Mouse (Mus musculus): Measurements from ENCODE around the gene Pccb.

Pccb gene

DNA sequence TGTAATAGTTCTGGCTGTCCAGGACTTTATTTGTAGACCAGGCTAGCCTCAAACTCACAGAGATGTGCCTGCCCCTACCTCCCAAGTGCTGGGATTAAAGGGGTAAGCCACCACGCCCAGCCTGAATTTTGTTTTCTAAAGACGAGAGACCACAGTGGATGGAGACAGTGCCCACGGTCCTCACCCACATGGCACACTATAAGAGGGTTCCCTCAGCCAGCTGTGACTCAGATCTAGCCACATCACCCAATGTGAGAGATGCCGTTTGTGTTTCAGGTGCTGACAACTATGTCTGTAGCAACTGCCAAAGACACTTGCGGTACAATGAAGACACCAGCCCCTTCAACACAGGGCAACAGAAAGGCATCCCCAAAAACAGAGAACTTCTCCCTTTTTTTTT, 47.7 kb downstream of the Pccb start:
- DNase-seq (ENCODE audit: low read depth): no peak

DNA sequence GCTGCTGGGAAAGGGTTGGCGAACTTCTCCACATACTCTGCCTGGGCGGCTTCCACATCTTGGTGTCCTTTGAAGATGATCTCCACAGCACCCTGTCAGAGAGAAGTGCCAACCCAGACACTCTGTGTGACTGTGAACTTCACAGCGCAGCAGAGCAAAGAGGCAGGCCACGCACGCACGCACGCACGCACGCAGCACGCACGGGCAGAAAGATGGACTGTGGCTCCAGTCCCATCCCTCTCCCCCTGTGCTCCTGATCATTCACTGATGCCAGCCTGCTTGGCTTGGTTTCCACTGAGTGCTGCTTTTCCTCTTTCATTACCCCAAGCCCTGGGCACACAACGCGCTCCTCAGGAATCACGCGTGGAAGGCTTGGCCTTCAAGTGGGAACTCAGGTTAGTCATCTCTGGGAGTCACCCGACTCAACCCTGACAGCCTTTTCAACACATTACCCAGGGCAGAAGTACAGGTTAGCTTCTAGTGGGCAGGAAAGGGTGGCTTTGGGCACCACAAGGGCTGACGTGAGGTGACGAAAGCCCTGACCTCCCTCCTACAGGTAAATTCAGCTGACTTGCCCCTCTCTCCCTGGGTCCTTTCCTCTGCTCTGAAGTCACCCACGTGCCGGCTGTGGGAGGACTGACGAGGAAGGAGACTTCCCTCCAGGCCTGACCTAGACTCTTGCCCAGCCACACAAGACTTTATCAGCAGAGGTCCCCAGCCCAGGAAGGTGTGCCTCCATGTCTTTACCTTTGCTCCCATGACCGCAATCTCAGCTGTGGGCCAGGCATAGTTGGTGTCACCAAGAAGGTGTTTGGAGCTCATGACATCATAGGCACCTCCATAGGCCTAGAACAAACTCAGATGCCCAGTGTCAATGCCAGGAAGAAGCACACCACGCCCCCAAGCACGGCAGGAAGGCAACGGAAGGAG, 50.1 kb downstream of the Pccb start:
- no peak for DNase-seq (ENCODE audit: low read depth)

DNA sequence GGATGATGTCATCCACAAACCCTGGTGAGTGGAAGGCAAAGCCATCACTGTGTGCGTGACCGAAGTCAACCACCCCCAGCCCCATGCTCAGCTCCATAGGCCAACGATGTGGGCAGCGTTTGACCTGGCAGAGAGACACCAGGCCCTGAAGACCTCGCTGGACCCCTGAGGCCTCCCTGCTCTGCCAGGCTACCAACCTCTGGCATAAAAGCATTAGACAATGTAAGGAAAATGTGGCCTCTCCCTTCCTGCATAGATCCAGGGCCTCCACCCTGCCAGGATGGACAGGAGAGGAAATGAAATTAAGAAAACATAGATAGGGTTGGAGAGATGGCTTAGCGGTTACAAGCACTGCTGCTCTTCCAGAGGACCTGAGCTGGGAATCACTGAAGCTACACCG, 51.9 kb downstream of the Pccb start:
- no peak for DNase-seq (ENCODE audit: low read depth)

DNA sequence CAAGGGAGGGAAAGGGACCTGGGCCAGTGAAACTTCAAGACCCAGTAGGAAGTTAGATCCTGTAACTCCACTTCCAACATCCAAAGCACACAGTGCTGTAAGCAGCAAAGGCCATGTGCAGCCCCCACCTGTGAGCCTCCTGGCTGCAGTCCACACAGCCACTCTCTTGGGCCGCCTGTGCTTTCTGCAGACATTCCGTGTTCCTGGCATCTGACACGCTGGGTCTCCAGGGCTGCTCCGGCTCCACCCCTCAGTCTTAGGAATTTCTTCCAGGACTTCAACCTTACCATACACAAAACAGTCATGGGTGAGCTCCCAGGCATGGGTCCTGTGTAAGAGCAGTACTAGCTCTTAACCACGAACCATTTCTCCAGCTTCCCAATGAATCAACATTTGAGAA, 55.4 kb downstream of the Pccb start:
- DNase-seq (ENCODE audit: low read depth): no peak

DNA sequence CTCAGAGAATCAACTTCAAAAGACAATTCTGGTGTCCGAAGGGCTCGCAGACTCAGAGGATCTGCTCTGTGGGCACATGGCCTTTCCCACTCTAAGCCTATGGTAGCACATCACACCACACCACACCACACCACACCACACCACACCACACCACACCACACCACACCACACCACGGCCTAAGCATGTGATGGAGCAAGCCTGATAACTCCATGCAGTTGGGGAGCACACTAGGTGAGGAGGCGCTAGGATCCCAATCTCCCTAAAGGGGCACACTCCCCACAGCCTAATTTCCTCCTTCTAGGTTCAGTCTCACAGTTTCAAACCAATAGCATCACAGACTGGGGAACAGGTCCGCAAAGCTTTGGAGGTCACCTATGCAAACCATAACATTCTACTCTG, 56.0 kb downstream of the Pccb start:
- no peak for DNase-seq (ENCODE audit: low read depth)

DNA sequence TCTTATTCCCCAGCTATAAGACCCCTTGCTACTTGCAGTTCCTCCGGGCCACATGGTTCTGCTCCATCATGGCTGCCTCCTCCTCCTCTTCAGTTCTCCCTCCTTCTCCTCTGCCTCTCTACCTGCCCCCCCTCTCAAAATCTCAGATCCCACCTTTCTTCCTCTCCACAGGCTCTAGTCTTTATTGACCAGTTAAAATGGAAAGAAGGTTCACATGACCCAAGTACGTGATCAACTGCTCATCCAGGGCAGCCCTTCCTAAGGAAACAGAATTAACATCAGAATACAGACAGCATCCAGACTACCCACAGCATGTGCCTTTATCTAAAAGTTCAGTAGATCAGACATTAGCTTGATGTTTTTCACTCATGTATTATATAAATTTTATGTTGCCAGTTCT, 65.2 kb downstream of the Pccb start:
- no peak for DNase-seq (ENCODE audit: low read depth)

DNA sequence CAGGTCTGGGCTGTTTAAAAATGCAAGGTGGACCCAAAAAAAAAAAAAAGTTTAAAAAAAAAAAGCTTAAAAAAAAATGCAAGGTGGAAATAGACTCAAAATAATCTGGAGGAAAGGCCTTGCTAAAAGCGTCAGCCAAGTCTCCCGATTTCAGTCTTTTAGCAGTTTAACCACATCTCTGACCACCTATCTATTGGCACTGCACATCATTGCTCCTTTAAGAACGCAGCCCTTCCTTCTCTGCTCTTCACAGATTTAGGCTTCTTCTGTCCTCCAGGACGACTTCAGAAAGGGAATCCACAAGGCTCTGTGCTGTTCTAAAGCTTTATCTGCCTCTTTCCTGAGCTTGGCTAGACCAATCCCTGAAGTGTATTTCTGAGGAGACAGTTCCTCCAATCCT, 70.6 kb downstream of the Pccb start:
- DNase-seq (ENCODE audit: low read depth): no peak

DNA sequence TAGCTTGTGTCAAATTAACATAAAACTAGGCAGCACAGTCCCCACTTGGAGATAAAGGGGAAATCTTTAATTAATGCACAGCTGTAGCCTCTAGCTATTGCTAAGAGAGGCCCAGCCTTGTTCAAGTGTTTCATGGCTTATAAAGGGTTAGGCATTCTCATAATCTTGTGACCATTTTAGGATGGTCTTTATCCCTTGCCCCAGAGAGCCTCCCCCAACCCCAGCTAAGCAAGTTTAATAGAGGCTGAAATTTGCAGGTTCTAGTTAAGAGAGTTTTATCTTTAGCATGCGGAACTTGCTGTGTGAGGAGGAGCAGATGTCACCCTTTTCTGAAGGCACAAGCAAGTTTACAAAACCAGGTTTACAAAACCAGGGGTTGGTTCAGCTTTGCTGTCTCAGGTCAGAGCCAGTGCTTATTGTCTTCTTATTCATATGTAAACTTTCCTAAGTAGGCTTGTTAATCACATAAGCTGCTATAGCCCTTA, 71.2 kb downstream of the Pccb start:
- no peak for DNase-seq (ENCODE audit: low read depth)

DNA sequence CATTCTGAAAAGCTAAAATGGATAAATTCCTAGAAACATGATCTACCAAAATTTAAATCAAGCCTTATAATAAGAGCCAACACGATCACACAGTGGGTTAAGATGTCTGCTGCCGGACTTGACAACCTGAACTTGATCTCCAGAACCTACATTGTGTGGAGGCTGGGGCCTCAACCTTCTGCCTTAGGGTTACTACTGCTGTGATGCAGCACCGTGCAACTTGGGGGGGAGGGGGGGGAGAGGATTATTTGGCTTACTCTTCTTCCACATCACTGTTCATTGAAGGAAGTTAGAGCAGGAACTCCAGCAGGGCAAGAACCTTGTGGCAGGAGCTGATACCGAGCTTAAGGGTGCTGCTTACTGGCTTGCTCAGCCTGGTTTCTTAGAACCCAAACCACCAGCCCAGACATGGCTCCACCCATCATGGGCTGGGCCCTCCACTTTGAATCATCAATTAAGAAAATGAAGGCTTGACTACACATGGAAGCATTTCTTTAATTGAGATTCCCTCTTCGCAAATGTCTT, 71.7 kb downstream of the Pccb start:
- no peak for DNase-seq (ENCODE audit: low read depth)

DNA sequence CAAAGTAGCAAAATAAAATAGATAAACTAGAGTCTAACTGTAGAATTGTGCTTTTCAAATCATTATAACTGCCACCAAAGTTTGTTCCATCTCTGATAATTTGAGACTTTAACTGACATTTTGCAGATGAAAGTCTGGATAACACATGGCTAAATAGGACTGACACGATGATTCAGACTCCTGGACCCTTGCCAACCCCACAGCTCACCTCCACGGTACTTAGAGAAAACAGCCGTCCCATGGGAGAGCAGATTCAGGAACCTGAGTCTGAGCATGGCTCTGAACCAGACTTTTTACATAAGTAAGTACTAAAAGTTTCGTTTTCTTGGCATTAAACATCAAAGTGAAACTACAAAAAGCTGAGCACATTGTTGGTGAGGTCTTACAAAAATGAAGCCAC, 83.2 kb downstream of the Pccb start:
- DNase-seq (ENCODE audit: low read depth): no peak

DNA sequence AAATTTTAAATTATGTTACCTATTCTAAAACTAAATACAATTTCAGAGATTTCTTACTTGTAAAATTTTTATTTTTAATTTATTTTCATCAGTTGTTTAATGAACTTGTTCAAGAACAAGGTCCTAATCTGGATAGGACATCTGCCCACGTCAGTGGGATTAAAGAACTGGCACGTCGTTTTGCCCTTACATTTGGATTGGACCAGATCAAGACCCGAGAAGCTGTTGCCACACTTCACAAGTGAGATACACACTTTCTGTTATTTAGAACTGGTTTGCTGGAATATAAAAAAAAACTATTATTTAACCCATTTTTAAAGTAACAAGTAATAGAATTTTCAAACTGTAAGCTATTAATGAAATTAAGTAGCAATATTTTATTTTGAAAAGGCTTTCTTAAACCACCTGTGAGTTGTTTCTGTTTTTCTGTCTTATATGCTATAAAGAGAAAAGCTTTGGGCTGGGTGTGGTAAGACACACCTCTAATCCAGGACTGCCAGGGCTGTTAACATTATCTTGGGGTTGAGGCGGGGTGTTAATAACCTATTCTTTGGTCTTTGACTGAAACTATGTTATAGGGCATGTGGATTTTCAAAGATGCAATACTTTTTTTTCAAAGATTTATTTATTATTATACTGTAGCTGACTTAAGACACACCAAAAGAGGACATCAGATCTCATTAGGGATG, 89.9 kb downstream of the Pccb start:
- no peak for DNase-seq (ENCODE audit: low read depth)

DNA sequence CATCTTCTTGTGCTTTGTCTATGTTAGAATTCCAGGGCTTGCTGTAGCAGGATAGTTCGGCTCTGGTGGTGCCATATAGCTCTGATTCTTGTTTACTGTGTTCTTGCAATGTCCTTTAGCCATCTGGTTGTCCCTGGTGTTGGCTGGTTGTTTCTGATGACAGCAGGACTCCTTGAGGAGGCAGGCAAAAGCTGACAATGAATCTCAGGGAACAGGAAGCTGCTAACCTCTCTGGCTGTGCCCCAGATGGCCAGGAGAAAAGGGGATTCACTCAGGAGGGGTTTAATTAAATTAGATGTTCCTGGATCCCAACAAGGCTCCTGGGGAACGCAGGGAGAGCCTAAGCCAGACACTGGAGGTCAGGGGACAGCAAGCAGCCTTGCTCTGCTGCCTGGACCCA, 92.7 kb downstream of the Pccb start:
- DNase-seq (ENCODE audit: low read depth): no peak
